Mouse (Mus musculus) retina, embryonic 14.5 days (tissue): ENCODE results near the gene Tlk1.

ENCODE experiments used
- DNase-seq: peaks from one replicate; pipeline ENCODE4 v3.0.0-alpha.2; 2015; ENCODE audit warnings: low spot score

Gene Tlk1

DNA sequence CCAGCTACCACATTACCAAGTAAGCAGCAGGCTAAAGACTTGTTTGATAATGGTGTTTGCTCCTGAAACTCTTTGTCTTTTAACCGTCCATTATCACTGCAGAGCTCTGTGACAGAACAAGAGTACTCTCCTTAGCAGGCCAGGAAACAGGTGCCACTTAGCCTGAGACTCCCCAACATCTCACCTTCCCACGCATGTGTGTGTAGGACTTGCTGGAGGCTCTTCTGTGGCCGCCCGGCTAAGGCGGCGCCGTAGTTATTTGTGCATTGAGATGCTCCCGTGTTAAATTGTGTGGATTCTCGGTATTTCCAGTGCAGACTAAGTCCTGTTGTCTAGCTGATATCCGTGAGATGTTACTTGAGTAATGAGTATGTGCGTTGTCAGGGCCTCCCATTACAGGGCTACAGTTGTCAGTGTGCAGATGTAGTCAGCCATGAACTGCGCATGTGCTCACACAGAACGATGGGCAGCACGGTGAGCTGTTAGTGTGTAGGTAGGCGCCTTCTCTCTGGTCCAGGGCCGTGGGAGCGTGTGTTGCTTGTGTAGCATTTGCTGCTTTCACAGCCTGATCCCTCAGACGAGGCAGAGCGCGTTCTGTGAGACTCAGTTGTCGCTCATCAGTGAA is 137.0 kb downstream of the Tlk1 start:
- DNase-seq = no peak

- no peak for DNase-seq
These were observed 143.2 kb downstream of the Tlk1 start for GRCm38 (mm10) chr2:70682324-70682723.

GRCm38 (mm10) chr2:70673445-70674126 is 151.9 kb downstream of the Tlk1 start:
- DNase-seq = peak; percentile 51

DNA sequence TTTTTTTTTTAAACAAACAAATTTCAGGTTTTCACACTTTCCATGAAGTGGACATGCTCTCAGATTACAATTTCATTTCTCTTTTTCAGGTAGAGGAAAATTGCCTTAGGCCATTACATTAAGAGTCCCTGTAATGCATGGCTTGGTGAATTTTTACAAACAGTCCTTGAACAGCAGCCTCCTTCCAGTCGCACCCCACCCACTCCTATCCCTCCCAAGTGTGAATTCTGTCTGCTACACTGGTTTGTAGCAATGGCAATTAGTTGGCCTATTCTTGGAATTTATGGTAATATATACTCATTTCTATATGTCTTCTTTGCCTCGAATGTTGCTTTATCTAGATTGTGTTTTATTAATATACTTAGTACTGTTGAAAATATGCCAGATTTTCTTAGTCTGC is 153.1 kb downstream of the Tlk1 start:
- DNase-seq = no peak

DNA sequence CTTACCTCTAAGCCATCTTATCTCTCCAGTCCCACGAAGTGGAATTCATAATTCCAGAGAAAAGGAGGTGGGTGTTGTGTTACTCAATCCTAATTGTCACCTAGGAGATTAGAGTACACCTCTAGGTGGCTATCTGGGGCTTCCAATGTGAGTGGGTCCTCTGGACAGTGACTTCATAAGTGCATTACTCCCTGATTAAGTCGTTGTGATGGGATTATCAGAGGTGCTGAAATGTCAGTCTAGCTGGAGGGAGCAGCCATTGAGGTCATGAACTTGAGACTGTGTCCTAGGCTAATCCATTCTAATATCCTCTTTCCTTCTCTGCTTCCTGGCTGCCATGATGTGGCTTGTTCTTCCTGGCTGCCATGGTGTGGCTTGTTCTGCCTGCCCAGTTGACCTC is 155.6 kb downstream of the Tlk1 start:
- DNase-seq = no peak

DNA sequence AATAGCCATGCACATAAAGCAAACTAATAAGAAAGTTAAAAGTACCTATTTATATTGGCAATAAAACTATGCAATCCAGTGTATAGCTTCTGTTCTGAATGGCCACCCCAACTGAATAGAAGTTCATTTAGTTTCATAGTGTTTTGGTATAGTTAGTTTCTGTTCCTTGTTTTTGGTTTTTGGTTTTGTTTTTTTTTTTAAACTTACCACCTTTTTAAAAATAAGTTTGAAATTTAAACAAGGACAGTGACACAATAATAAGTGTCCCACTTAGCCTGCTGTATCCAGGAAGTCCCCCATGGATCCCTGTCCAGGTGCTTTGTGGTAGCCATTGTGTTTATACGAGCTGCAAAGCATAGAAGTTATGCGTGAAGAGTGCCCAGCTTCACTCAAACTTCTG is 156.3 kb downstream of the Tlk1 start:
- no peak for DNase-seq

DNA sequence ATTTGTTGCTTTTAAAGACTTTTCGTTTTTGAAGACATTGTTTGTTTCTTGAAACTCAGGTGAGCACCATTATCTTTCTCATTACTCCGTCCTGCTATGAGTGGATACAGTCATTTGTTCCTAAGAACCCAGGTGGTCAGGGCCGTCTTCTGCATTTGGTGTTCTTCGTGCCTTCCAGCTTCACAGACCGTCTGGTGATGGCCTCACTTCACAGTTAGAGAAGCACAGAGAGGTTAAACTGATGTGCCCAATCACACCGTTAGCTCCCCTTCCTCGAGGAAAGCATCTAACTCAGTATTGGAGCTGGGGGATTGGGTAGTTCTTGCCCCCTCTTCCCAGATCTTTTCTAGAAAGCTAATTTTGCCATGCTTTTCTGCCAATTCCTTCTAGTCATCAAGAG is 158.5 kb downstream of the Tlk1 start:
- DNase-seq = no peak

- DNase-seq = peak; percentile 32
These were observed 161.8 kb downstream of the Tlk1 start for GRCm38 (mm10) chr2:70663764-70664163.
